Mouse (Mus musculus): ENCODE results near the gene Dnttip2. TPM values are rescaled to one million over a fixed set of nuclear protein-coding genes. Genes with fewer than 3 reads are reported as not detected.

The Dnttip2 gene
- polyA plus RNA-seq, 1 experiment from 2014 or later = 87.4 TPM

GRCm38 (mm10) chr3:122333902-122334301 lies 59.7 kb downstream of the Dnttip2 start:
- no peak overlapping the region for H3K9ac ChIP-seq (ENCODE audit: low read length)
- no peak overlapping the region for H3K4me3 ChIP-seq (ENCODE audit: low read depth, low read length)
- H3K4me2 ChIP-seq (ENCODE audit: low read depth) = no peak overlapping the region
- ATAC-seq (ENCODE audit: insufficient read depth, low FRiP score, low TSS enrichment) = no peak
- H3K27ac ChIP-seq (ENCODE audit: low read depth, low read length) = no peak overlapping the region
- no peaks in the 10 kb centered on the region for H3K36me3 ChIP-seq (ENCODE audit: control insufficient read depth, insufficient read depth, low read length)
- 0 out of 2 replicates have a peak, but pooled peaks cover 2% of the 10 kb centered on the region for H3K4me1 ChIP-seq (ENCODE audit: control insufficient read depth, insufficient read depth, low read length)
- 51% methylated on average over 7 of the region's 7 CpGs for WGBS
- DNase-seq (ENCODE audit: low spot score) = no peak
- no peaks in the 10 kb centered on the region for H3K9me3 ChIP-seq (ENCODE audit: control insufficient read depth, low read length)
- no peaks in the 10 kb centered on the region for H3K27me3 ChIP-seq (ENCODE audit: control insufficient read depth, insufficient read depth, low read length)

GRCm38 (mm10) chr3:122334375-122334774 lies 60.2 kb downstream of the Dnttip2 start:
- no peak overlapping the region for H3K9ac ChIP-seq (ENCODE audit: low read length)
- H3K9me3 ChIP-seq (ENCODE audit: control insufficient read depth, low read length) = no peaks in the 10 kb centered on the region
- DNase-seq (ENCODE audit: low spot score) (no peak), ATAC-seq (ENCODE audit: insufficient read depth, low FRiP score, low TSS enrichment) (no peak)
- 79% methylated on average over 7 of the region's 7 CpGs for WGBS
- H3K27me3 ChIP-seq (ENCODE audit: control insufficient read depth, insufficient read depth, low read length) = no peaks in the 10 kb centered on the region
- H3K4me3 ChIP-seq (ENCODE audit: low read depth, low read length) = no peak overlapping the region
- no peak overlapping the region for H3K4me2 ChIP-seq (ENCODE audit: low read depth)
- H3K4me1 ChIP-seq (ENCODE audit: control insufficient read depth, insufficient read depth, low read length) = 0 out of 2 replicates have a peak, but pooled peaks cover 2% of the 10 kb centered on the region
- H3K27ac ChIP-seq (ENCODE audit: low read depth, low read length) = no peak overlapping the region
- H3K36me3 ChIP-seq (ENCODE audit: control insufficient read depth, insufficient read depth, low read length) = no peaks in the 10 kb centered on the region

MicroRNA genes within 50 kb of the gene (microRNA counts, 519-probe panel; counts per million panel counts)
- microRNA mmu-miR-760 = 171 counts per million, percentile 57 among the panel's probes with 10 or more counts

Small RNAs within 50 kb of the gene (microRNA-seq; reads per million reads assigned to microRNA genes)
- gene Gm22903 = not detected
- 280 reads per million, percentile 63 among the genes with 10 or more reads in this experiment for gene Mir760

Other genes starting within 250 kb of the Dnttip2 start
- gene Abca4, start 229.9 kb upstream of the Dnttip2 start, polyA plus RNA-seq (2014; fragmentation: Nextera tagmentation; extraction: Ambion mirVana) = 0.49 and 1.0 TPM in 2 replicates
- 52.0 and 55.3 TPM in 2 replicates for gene Gclm, start 28.8 kb upstream of the Dnttip2 start, polyA plus RNA-seq (2014; fragmentation: Nextera tagmentation; extraction: Ambion mirVana)
- gene Bcar3, start 19.7 kb downstream of the Dnttip2 start, polyA plus RNA-seq (2014; fragmentation: Nextera tagmentation; extraction: Ambion mirVana) = 12.4 and 14.9 TPM in 2 replicates

Data from neural tube, embryonic 11.5 days (tissue).